Mouse (Mus musculus) thymus, postnatal 14 days (tissue): ENCODE measurements at regions not wholly inside any gene's neighbourhood (a gene's known extent, or its start where the extent isn't known, plus 50 kb on each side); places are given as distances from the start of the nearest gene placed in this dataset.

ENCODE experiments used
- DNase-seq: peaks from one replicate; pipeline ENCODE4 v3.0.0; 2021

DNA sequence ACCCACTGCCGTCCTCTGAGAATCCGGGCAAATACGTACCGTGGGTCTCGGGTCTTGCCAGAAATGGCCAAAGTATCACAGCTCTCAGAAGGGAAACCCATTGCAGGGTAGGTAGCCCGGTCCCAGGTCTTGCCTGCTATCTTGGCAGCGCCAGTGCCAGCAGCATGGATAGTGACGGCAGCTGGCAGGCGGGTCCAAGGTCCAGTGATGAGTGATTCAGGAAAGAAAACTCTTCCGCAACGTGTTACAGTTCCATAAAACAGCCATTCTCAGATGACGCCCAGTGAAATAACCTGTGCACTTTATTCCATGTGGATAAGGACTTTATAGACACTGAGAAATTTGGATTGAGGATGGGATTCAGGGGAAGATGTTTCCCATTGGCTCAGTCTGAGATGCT lies 142.2 kb upstream of the Nr4a3 start:
- no peak for DNase-seq

DNA sequence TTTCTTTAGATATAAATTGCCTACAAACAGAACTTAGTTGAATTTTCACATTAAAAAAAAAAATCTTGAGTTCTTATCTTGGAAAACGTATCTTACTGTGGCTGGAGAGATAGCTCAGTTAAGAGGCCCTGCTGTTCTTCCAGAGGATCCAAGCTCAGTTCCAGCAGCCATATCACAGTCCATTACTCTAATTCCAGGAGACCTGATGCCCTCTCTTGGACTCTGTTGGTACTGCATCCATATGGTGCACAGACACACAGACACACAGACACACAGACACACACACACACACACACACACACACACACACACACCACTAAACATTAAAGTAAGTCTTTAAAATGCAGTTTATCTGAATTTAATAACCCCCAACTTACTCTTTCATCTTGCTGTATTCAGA lies 132.7 kb upstream of the Nr4a3 start:
- DNase-seq = no peak

DNA sequence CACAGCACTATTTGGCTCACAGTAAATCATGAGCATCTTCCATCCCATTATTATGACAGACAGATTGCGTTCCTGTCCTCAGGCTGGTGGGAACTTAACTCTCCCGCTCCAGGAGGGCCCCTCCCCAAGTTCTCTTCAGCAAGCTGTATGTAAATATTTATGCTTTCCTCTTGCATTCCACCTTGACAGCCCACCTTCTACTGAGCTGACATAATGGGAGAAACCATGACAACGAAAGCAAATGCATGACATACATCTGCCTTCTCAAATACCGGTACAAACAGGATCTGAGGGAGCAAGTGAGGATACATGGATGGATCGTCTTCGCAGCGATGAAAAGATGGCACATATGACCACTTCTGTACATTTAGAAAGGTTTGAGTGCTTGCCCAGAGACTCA lies 125.4 kb upstream of the Nr4a3 start:
- DNase-seq = no peak

DNA sequence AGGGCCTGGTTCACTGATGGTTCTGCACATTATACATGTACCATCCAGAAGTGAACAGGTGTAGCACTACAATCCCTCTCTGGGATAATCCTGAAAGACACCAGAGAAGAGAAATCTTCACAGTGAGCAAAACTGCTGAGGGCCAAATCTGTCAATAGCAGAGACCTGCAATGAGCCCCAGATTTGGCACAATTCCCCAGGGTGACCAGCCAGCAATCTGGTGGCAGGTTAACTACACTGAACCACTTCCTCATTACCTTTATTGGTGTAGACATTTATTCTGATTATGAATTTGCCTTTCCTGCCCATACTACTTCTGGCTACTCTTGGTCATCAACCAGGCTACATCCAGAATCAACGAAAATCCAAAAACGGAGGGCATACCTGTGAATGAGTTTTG lies 113.5 kb upstream of the Nr4a3 start:
- no peak for DNase-seq

DNA sequence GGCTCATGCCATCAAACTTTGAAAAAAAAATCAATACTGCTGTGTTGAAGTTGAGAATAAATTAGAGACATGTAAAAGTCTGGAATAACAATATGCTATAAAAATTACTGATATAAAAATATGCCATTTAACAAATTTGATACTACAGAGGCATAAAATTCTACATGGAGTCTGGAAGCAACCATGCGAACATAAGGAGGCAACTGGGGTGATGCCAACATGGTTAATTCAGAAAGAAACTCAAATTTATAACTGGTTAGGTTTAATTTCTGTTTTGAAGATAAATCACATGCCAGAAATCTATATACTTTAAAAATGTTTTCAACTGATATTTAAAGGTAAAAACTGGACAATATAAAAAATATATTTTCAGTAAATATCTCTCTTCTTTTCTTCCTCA lies 111.4 kb upstream of the Nr4a3 start:
- DNase-seq = no peak

DNA sequence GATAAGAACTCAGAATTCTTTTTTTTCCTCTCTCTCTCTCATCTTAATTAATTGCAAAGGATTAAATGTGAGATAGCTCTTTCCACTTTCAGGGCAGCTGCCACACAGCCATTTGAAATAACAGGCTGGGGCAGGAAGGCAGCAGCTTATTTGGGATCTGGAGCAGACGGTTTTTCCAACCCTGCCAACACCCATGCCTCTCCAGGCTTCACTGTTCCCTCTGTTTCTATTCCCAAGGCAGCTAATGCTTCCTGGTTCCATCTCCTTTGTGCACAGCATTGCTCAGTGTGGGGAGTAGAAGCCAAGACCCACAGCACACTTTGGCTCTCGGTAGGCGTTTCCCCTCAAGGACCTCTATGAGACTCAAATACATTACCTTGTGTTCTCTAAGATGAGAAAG lies 109.4 kb upstream of the Nr4a3 start:
- no peak for DNase-seq

DNA sequence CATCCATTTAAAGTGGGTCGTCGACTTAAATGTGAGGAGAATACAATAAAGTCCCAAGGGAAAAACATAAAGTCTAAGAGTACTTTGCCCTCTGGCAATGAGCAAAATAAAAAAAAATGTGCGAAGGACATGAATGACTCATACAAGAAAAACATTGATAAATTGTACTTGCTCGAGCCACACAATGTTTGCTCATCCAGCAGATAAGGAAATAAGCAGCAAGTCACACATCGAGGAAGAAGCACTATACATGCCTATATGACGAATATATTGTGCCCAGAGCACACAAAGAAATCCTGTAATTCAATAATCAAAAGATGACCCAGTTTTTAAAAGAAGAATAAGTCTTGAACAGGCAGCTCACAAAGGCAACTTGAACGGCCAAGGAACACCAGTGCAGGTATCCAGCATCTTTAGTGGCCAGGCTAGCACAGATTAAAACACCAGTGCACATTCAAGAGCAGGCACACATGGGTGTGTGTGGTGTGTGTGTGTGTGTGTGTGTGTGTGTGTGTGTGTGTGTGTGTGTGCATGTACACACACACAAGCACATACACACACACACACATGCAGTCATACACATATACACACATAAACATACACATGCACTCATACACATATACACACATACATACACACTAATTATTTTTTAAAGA lies 108.4 kb upstream of the Nr4a3 start:
- DNase-seq = no peak

DNA sequence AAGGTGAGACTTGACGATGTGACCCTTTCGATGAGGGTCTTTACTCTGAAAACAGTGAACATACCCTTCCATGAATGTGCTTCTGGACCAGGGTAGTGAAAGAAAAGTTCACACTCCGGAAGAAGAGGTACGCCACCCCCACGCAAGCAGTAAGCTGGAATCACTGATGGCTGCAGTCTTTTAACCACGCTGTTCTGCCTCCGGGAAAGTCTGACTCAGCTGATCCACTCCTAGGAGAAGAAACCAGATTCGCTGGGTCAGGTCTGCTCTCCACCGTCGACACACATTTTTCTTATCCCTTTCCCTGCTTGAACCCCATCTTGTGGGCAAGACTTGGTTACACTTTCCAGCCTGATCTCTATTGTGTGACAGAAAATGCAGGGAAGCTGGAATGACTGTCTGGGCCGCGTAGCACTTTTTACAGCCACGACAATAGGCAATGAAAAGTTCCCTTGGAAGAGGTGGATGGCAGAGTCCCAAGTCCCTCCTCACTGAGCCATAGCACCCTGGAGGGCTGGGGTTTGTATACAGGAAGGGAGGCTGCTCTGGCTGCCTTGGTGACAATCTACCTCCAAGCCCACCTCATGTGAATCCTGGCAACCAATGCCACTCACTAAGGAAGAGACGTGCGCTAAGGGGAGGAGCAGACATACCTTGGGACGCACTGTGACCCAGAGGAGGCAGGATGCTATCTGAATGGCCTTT lies 96.9 kb upstream of the Nr4a3 start:
- no peak for DNase-seq

DNA sequence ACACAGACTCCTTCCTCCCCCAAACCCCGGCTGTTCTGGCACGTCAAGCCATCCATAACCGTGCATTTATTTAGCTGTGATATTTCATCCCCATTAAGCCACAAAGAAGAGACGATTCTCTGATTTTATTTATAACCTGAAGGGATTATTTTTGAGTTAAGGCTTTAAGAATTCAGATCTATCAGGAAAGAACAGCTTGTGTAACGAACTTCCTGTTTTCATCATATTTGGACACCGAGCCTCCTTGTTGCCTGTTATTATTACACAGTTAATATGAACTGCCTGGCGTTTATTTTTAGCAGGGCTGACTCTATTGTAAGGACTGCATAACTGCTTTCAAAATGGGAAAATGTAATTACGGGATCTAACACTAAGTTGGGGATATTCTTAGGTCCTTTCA lies 96.2 kb upstream of the Nr4a3 start:
- DNase-seq = no peak

DNA sequence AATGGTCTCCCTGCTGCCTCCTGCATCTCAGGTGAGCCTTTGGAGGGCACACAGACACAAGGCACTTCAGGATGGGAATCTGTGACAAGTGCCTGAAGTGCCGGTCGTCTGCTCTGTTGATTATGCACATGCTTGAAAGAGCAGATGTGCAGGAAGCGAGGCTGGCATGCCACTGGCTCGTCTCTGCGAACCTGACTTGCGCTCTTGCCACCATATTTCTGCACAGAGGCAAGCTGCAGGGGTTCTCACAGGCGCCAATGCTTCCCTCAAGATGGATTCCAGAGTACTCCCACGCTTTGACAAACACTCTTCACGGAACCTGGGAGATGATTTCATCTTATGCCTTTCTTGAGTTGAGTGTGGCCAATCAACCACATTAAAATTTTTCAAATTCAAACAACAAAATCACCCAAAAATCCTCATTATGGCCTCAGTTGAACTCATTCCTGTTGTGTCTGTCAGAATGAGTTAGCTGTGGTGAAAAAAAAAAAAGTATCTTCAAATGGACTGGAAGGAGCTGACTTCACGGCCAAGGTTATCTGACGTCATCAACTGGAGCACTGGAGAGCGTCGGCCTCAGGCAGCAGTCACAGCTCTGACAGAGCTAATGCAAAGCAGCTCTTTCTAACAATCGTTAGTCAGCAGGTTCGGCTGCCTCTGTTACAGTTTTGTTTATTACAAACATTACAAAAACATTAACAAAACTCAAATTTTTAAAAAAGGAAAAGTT lies 90.2 kb upstream of the Nr4a3 start:
- no peak for DNase-seq

DNA sequence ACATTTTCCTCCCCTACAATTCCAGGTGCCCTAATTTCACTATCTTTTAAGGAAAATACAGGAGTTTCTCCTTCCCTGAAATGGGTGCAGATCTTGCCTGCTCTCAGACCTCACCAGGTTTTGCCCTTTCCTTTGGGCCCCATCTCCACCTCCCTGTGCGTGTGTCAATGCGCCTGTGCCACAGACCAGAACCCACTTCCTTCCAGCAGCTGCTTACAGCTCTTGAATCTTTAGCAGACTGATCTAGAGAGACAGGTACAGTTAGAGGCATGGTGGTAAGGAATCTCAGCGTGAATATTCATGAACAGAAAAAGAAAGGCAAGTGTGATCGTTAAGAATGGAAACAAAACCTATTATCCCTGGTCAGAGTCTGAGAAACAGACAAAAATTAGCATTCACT lies 80.3 kb upstream of the Nr4a3 start:
- peak; percentile 46 for DNase-seq

DNA sequence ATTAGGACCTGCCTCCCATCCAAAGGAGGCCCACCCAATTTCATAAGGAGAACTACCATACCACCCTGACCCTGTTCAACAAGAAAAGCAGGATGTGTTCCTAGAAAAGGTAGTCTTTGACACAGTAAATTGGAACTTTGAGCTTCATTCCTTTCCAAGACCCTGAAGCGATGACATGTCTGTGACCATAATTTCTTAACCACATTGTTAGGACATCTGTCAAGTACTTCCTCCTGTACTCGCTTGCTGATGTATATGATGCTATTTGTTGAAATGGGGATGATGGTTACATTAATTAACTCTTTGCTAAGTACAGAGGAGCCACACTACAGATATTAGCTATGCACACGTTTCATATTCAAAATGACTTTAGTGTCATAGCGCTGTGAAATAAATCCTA lies 73.1 kb upstream of the Nr4a3 start:
- DNase-seq = no peak

DNA sequence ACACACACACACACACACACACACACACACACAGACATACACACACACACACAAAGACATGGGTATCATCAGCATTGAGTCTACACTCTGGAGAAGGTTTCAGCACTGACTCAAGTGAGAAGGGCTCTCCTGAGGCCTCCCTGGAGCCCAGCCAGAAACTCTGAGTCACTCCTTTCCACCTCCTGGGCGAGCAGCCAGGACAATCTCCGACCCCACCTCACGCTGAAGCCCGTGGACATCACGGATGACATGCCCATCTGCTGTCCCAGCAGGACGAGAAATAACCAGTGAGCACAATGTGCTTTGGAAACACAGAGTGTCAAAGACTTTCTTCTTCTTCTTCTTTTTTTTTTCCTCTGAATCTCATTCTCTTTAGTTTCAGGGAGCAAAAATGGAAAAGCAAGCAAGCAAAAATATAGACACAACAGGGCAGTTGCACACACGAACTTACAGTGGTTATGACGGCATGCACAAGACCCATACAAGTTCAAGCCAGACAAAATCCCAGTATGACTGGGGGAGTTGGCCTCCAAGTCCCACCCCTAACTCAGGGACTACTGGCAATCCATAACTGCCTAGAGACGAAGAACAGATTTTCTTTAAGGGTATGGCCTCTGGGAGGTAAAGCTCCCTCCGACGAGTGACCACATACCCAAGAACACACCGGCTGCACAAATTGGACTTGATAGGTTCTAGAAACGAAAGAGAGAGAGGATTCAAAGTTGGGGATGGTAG lies 65.2 kb upstream of the Nr4a3 start:
- no peak for DNase-seq
